9 mouse cellular contexts compared by ENCODE assay signal in genomic region chr4:155774971-155775740, GRCm38 (mm10). TPM values are rescaled to one million over a fixed set of nuclear protein-coding genes. Genes with fewer than 3 reads are reported as not detected.
DNase-seq lines count a peak whose midpoint lies in the region; ATAC-seq and TF ChIP-seq lines count a peak whose summit lies in the region.
"Had no signal": no experiment of that assay in that cellular context is flagged by ENCODE, and none has a peak within 500 bp of the region (broad histone marks: within the 10 kb centered on the region; RNA-seq: fewer than 3 reads in every experiment).

No protein-coding gene starts in this region.

- H3K9me3 ChIP-seq in heart, embryonic 12.5 days (replicated peaks) = no peaks in the 10 kb centered on the region
- no peaks in the 10 kb centered on the region for H3K9me3 ChIP-seq in lung, embryonic 16.5 days (ENCODE audit: control insufficient read depth, low read length)

- H3K4me1 ChIP-seq in embryonic fibroblast, embryonic 13.5 days (ENCODE audit: control insufficient read depth, insufficient read depth, low read length) = peaks cover 8% of the 10 kb centered on the region
- H3K4me1 ChIP-seq in heart, embryonic 12.5 days (replicated peaks) = peaks cover 51% of the 10 kb centered on the region
- H3K4me1 ChIP-seq in lung, embryonic 16.5 days (replicated peaks; ENCODE audit: control insufficient read depth, insufficient read depth, low read length) = peaks cover 45% of the 10 kb centered on the region

- 55% methylated on average over 9 of the region's 9 CpGs for WGBS in heart, embryonic 12.5 days
- 23% methylated on average over 9 of the region's 9 CpGs for WGBS in lung, embryonic 16.5 days

- peak overlapping the region; percentile 80; the same call in 1 of the 2 replicates for H3K4me2 ChIP-seq in heart, embryonic 12.5 days
- peak overlapping the region; percentile 87 for H3K4me2 ChIP-seq in lung, embryonic 16.5 days (ENCODE audit: low read depth, low read length)

- peaks cover 47% of the 10 kb centered on the region for H3K27me3 ChIP-seq in heart, embryonic 12.5 days (replicated peaks)
- H3K27me3 ChIP-seq in lung, embryonic 16.5 days (ENCODE audit: control insufficient read depth, insufficient read depth, low read depth, low read length) = peaks cover 17% of the 10 kb centered on the region

- H3K36me3 ChIP-seq in heart, embryonic 12.5 days = no peaks in the 10 kb centered on the region
- H3K36me3 ChIP-seq in lung, embryonic 16.5 days (ENCODE audit: control insufficient read depth, insufficient read depth, low read length) = no peaks in the 10 kb centered on the region

- peak overlapping the region; percentile 36 for H3K27ac ChIP-seq in embryonic fibroblast, embryonic 13.5 days (ENCODE audit: insufficient read depth, low read length)
- H3K27ac ChIP-seq in heart, embryonic 12.5 days (ENCODE audit: poor library complexity, severe bottlenecking) = no peak overlapping the region
- H3K27ac ChIP-seq in lung, embryonic 16.5 days (ENCODE audit: low read length) = peak overlapping the region; percentile 75
- H3K27ac ChIP-seq: macrophage had no signal

- DNase-seq in ovary, postnatal 14 days (ENCODE audit: low spot score) = peak; percentile 57
- no peak for DNase-seq in ovary, postnatal 36 days (ENCODE audit: low spot score)
- peak; percentile 69 for DNase-seq in kidney, adult 9 months
- DNase-seq in skeletal muscle tissue, adult 2 months (ENCODE audit: low read depth, low spot score) = peak; percentile 67

- TF ChIP-seq POLR2A in embryonic fibroblast, embryonic 13.5 days (IDR thresholded peaks at IDR 0.05; ENCODE audit: low read depth, low read length) = no peak

- ATAC-seq in heart, embryonic 12.5 days (ENCODE audit: insufficient number of reproducible peaks, low FRiP score) = no peak
- peak; percentile 34 for ATAC-seq in lung, embryonic 16.5 days (ENCODE audit: low read depth)
- ATAC-seq in erythroblast, adult 5-6 weeks (replicated peaks; ENCODE audit: low FRiP score, poor library complexity, severe bottlenecking) = no peak

- no peak for TF ChIP-seq CTCF in embryonic fibroblast, embryonic 13.5 days (IDR thresholded peaks at IDR 0.05; ENCODE audit: borderline replicate concordance, insufficient read depth, low read length)

- no peak overlapping the region for H3K4me3 ChIP-seq in embryonic fibroblast, embryonic 13.5 days (ENCODE audit: insufficient read depth, low read length)
- no peak overlapping the region; the same call in 1 of the 2 replicates for H3K4me3 ChIP-seq in heart, embryonic 12.5 days
- peak overlapping the region; percentile 49 for H3K4me3 ChIP-seq in lung, embryonic 16.5 days (ENCODE audit: low read length)

- no peak overlapping the region for H3K9ac ChIP-seq in heart, embryonic 12.5 days
- H3K9ac ChIP-seq in lung, embryonic 16.5 days (ENCODE audit: low read length) = no peak overlapping the region

RNA-seq across cellular contexts. Expression of gene Vwa1, which starts 0.7 kb away (rescaled TPM):
- 0.67 and 0.77 TPM in 2 replicates for polyA plus RNA-seq in embryonic fibroblast, embryonic 13.5 days (2011; ENCODE audit: insufficient read length, low read depth, missing spikeins)
- 1.7 TPM in 2 replicates for polyA plus RNA-seq in heart, embryonic 12.5 days (2016; fragmentation: Nextera tagmentation; extraction: Ambion mirVana)
- polyA plus RNA-seq in lung, embryonic 16.5 days (2015; fragmentation: Nextera tagmentation; extraction: Ambion mirVana) = 7.5 and 8.6 TPM in 2 replicates
- not detected in 2 replicates for total RNA-seq in erythroblast, adult 5-6 weeks (2015; ENCODE audit: low replicate concordance)
- total RNA-seq in erythroblast, adult 5-6 weeks (2017; ENCODE audit: low replicate concordance) = not detected in 2 replicates

RNA-seq across cellular contexts. Expression of gene Tmem88b, which starts 10.5 kb away (rescaled TPM):
- 0.25 and 0.52 TPM in 2 replicates for polyA plus RNA-seq in embryonic fibroblast, embryonic 13.5 days (2011; ENCODE audit: insufficient read length, low read depth, missing spikeins)
- 7.0 and 7.2 TPM in 2 replicates for polyA plus RNA-seq in heart, embryonic 12.5 days (2016; fragmentation: Nextera tagmentation; extraction: Ambion mirVana)
- 0.15 and 0.21 TPM in 2 replicates for polyA plus RNA-seq in lung, embryonic 16.5 days (2015; fragmentation: Nextera tagmentation; extraction: Ambion mirVana)
- total RNA-seq in erythroblast, adult 5-6 weeks (2015; ENCODE audit: low replicate concordance) = 1.3 TPM in 1 of 2 replicates, not detected in the other
- total RNA-seq in erythroblast, adult 5-6 weeks (2017; ENCODE audit: low replicate concordance) = 0.42 and 1.3 TPM in 2 replicates
- polyA plus RNA-seq: macrophage had no signal

RNA-seq across cellular contexts. Expression of gene Atad3a, which starts 14.3 kb away (rescaled TPM):
- 48.8 and 55.2 TPM in 2 replicates for polyA plus RNA-seq in embryonic fibroblast, embryonic 13.5 days (2011; ENCODE audit: insufficient read length, low read depth, missing spikeins)
- polyA plus RNA-seq in heart, embryonic 12.5 days (2016; fragmentation: Nextera tagmentation; extraction: Ambion mirVana) = 102 and 104 TPM in 2 replicates
- polyA plus RNA-seq in lung, embryonic 16.5 days (2015; fragmentation: Nextera tagmentation; extraction: Ambion mirVana) = 68.4 and 73.3 TPM in 2 replicates
- total RNA-seq in erythroblast, adult 5-6 weeks (2015; ENCODE audit: low replicate concordance) = 4.6 and 14.0 TPM in 2 replicates
- total RNA-seq in erythroblast, adult 5-6 weeks (2017; ENCODE audit: low replicate concordance) = 11.9 and 17.4 TPM in 2 replicates

RNA-seq across cellular contexts. Expression of gene Ankrd65, which starts 15.1 kb away (rescaled TPM):
- polyA plus RNA-seq in embryonic fibroblast, embryonic 13.5 days (2011; ENCODE audit: insufficient read length, low read depth, missing spikeins) = not detected in 2 replicates
- polyA plus RNA-seq in heart, embryonic 12.5 days (2016; fragmentation: Nextera tagmentation; extraction: Ambion mirVana) = not detected in 2 replicates
- polyA plus RNA-seq in lung, embryonic 16.5 days (2015; fragmentation: Nextera tagmentation; extraction: Ambion mirVana) = 0.69 and 1.0 TPM in 2 replicates
- total RNA-seq in erythroblast, adult 5-6 weeks (2015; ENCODE audit: low replicate concordance) = 2.5 TPM in 1 of 2 replicates, not detected in the other
- total RNA-seq in erythroblast, adult 5-6 weeks (2017; ENCODE audit: low replicate concordance) = 1.7 and 4.3 TPM in 2 replicates
- polyA plus RNA-seq: macrophage had no signal

RNA-seq across cellular contexts. Expression of gene Mrpl20, which starts 27.5 kb away (rescaled TPM):
- 115 and 129 TPM in 2 replicates for polyA plus RNA-seq in embryonic fibroblast, embryonic 13.5 days (2011; ENCODE audit: insufficient read length, low read depth, missing spikeins)
- 137 and 151 TPM in 2 replicates for polyA plus RNA-seq in heart, embryonic 12.5 days (2016; fragmentation: Nextera tagmentation; extraction: Ambion mirVana)
- 177 and 194 TPM in 2 replicates for polyA plus RNA-seq in lung, embryonic 16.5 days (2015; fragmentation: Nextera tagmentation; extraction: Ambion mirVana)
- total RNA-seq in erythroblast, adult 5-6 weeks (2015; ENCODE audit: low replicate concordance) = 33.0 and 33.8 TPM in 2 replicates
- total RNA-seq in erythroblast, adult 5-6 weeks (2017; ENCODE audit: low replicate concordance) = 18.9 and 45.0 TPM in 2 replicates
